Mouse (Mus musculus) heart, postnatal 4 days (tissue): ENCODE data around the gene Gsx2. TPM values are rescaled to one million over a fixed set of nuclear protein-coding genes. Genes with fewer than 3 reads are reported as not detected.

Experiments
- DNase-seq: peaks from one replicate; pipeline ENCODE4 v3.0.0; 2021
- total RNA-seq, 2 experiments: library from RNA; stranded (reverse); gene quantifications; 2 replicates each; pipeline ENCODE4 v1.2.3; 2021

Gsx2 gene
- not detected for total RNA-seq

- no peak for DNase-seq
These were observed at the start of gene Gsx2 for GRCm38 (mm10) chr5:75075383-75075941. Gene Gsx2 (plus strand): TSS chr5:75075601.

- no peak for DNase-seq
These were observed 39.9 kb upstream of the Gsx2 start for GRCm38 (mm10) chr5:75035475-75035874.

GRCm38 (mm10) chr5:75039307-75039706 lies 36.1 kb upstream of the Gsx2 start:
- DNase-seq = no peak

- no peak for DNase-seq
These were observed 32.4 kb upstream of the Gsx2 start for GRCm38 (mm10) chr5:75043011-75043445.

- DNase-seq = no peak
These were observed 31.6 kb upstream of the Gsx2 start for GRCm38 (mm10) chr5:75043621-75044301.

GRCm38 (mm10) chr5:75044310-75044904 lies 31.0 kb upstream of the Gsx2 start, which contains the start of gene Chic2:
Gene Chic2 (minus strand): TSS chr5:75044774.
- DNase-seq = peak; percentile 90

- no peak for DNase-seq
These were observed 30.0 kb upstream of the Gsx2 start for GRCm38 (mm10) chr5:75045371-75045770.

- peak; percentile 76 for DNase-seq
These were observed 28.6 kb upstream of the Gsx2 start for GRCm38 (mm10) chr5:75046681-75047321.

GRCm38 (mm10) chr5:75051109-75051508 lies 24.3 kb upstream of the Gsx2 start:
- no peak for DNase-seq

GRCm38 (mm10) chr5:75063177-75063576 lies 12.2 kb upstream of the Gsx2 start:
- no peak for DNase-seq

GRCm38 (mm10) chr5:75066715-75067114 lies 8.7 kb upstream of the Gsx2 start:
- no peak for DNase-seq

GRCm38 (mm10) chr5:75067125-75067756 lies 8.2 kb upstream of the Gsx2 start:
- DNase-seq = peak; percentile 58

- no peak for DNase-seq
These were observed 5.3 kb upstream of the Gsx2 start for GRCm38 (mm10) chr5:75070132-75070531.

GRCm38 (mm10) chr5:75070656-75071375 lies 4.6 kb upstream of the Gsx2 start:
- no peak for DNase-seq

- DNase-seq = no peak
These were observed 3.5 kb upstream of the Gsx2 start for GRCm38 (mm10) chr5:75071951-75072350.

- DNase-seq = no peak
These were observed 2.9 kb upstream of the Gsx2 start for GRCm38 (mm10) chr5:75072532-75072931.

GRCm38 (mm10) chr5:75073167-75073566 lies 2.2 kb upstream of the Gsx2 start:
- DNase-seq = no peak

GRCm38 (mm10) chr5:75073684-75074083 lies 1.7 kb upstream of the Gsx2 start:
- no peak for DNase-seq

- no peak for DNase-seq
These were observed 1.3 kb upstream of the Gsx2 start for GRCm38 (mm10) chr5:75074132-75074531.

GRCm38 (mm10) chr5:75074537-75075382 lies 641 bp upstream of the Gsx2 start:
- no peak for DNase-seq
